Mouse (Mus musculus): ENCODE data around the gene 2810021J22Rik.
"Not testable (repeated sequence)": the region's sequence is repeated elsewhere in the genome, so short reads cannot be mapped to it uniquely, and the experiment has no call there.

GRCm38 (mm10) chr11:58838951-58839350 is 28.1 kb upstream of the 2810021J22Rik start, which contains the start of gene Olfr311:
- TF ChIP-seq POLR2A (IDR thresholded peaks at IDR 0.05; ENCODE audit: extremely low read depth, insufficient read depth, low read length); CTCF (IDR thresholded peaks at IDR 0.05; ENCODE audit: low read depth, low read length): not testable (repeated sequence)

All from liver, adult 2 months (tissue).